In genomic region chr16:42875852-42875980, GRCm38 (mm10) we compare ENCODE assay signal across 8 mouse cellular contexts. TPM values are rescaled to one million over a fixed set of nuclear protein-coding genes. Genes with fewer than 3 reads are reported as not detected.
DNase-seq lines count a peak whose midpoint lies in the region; ATAC-seq and TF ChIP-seq lines count a peak whose summit lies in the region.

Gene Zbtb20, plus strand, starts transcription at chr16:42875881.

- WGBS in heart, adult 2 months: 0% methylated on average over 4 of the region's 8 CpGs
- 3% methylated on average over 5 of the region's 8 CpGs for WGBS in midbrain, embryonic 12.5 days

- H3K27ac ChIP-seq in heart, adult 2 months: peak within 1 kb of the TSS; percentile 98
- peak within 1 kb of the TSS; percentile 99 for H3K27ac ChIP-seq in gastrocnemius, adult 2 months
- peak within 1 kb of the TSS; percentile 98 for H3K27ac ChIP-seq in midbrain, embryonic 12.5 days (replicated peaks)

- H3K27me3 ChIP-seq in heart, adult 2 months (ENCODE audit: control insufficient read depth, insufficient read depth, low read length): no peaks in the 10 kb centered on the region
- H3K27me3 ChIP-seq in midbrain, embryonic 12.5 days: no peaks in the 10 kb centered on the region

- no peak for TF ChIP-seq EP300 in heart, adult 2 months (IDR thresholded peaks at IDR 0.05; ENCODE audit: insufficient read depth, low read depth, low read length)

- intact Hi-C loops in heart, adult 2 months (cut with DNase I): loop anchor here (5.0 kb wide), 2 partner anchors 487 to 702 kb away; no protein-coding TSS in a partner anchor
- intact Hi-C loops in gastrocnemius, adult 2 months (cut with DNase I): loop anchor here (2.0 kb wide), 1 partner anchor 39 kb away; no protein-coding TSS in a partner anchor

- no peak for ATAC-seq in activated CD4-positive, CD25-positive, alpha-beta regulatory T cell, adult 4 months
- ATAC-seq in inflammation-experienced regulatory T-cells, adult 6 months: no peak
- no peak for ATAC-seq in midbrain, embryonic 12.5 days (ENCODE audit: low FRiP score, low read depth)

- peaks cover 4% of the 10 kb centered on the region for H3K36me3 ChIP-seq in heart, adult 2 months (ENCODE audit: control insufficient read depth, insufficient read depth, low read length)
- no peaks in the 10 kb centered on the region for H3K36me3 ChIP-seq in midbrain, embryonic 12.5 days

- no peak for TF ChIP-seq CTCF in heart, adult 2 months (IDR thresholded peaks at IDR 0.05)
- no peak for TF ChIP-seq CTCF in gastrocnemius, adult 2 months (IDR thresholded peaks at IDR 0.05)

- H3K9me3 ChIP-seq in midbrain, embryonic 12.5 days: no peaks in the 10 kb centered on the region

- peak within 1 kb of the TSS; percentile 87 for H3K9ac ChIP-seq in heart, adult 2 months (ENCODE audit: low read depth, low read length)
- H3K9ac ChIP-seq in midbrain, embryonic 12.5 days (replicated peaks): peak within 1 kb of the TSS; percentile 71

- DNase-seq in heart, adult 2 months: no peak
- DNase-seq in heart, adult 9 months (ENCODE audit: low spot score in 2 of 2): no peak
- DNase-seq in gastrocnemius, adult 2 months: no peak
- DNase-seq in frontal cortex, postnatal 10 days (ENCODE audit: low spot score in 2 of 2): no peak
- DNase-seq in c-Kit-positive CD71-positive TER-119-positive erythroid progenitor cells, embryonic 14.5 days (ENCODE audit: low spot score): no peak

- no peak for TF ChIP-seq POLR2A in heart, adult 2 months (IDR thresholded peaks at IDR 0.05; ENCODE audit: insufficient read depth, low read depth, low read length)

- peak within 1 kb of the TSS; percentile 76 for H3K4me2 ChIP-seq in midbrain, embryonic 12.5 days (replicated peaks)

- H3K4me1 ChIP-seq in heart, adult 2 months (ENCODE audit: control insufficient read depth, insufficient read depth, low read length): no peaks in the 10 kb centered on the region; the same call in 1 of the 2 replicates
- H3K4me1 ChIP-seq in midbrain, embryonic 12.5 days: peaks cover 9% of the 10 kb centered on the region; the same call in 1 of the 2 replicates

- peak within 1 kb of the TSS; percentile 65 for H3K4me3 ChIP-seq in heart, adult 2 months
- H3K4me3 ChIP-seq in gastrocnemius, adult 2 months: peak within 1 kb of the TSS; percentile 90
- H3K4me3 ChIP-seq in midbrain, embryonic 12.5 days: peak within 1 kb of the TSS; percentile 75

- no peaks in the 10 kb centered on the region for H3K79me2 ChIP-seq in heart, adult 2 months (replicated peaks; ENCODE audit: control insufficient read depth, insufficient read depth, low read length)

RNA-seq across cellular contexts. Expression of gene Zbtb20, which starts in this region (rescaled TPM):
- 100 to 1,000 TPM; 161 to 199 TPM for total RNA-seq in heart, adult 2 months (2021)
- polyA plus RNA-seq in heart, adult 2 months (2012; rRNA removed): 31.1 TPM in 2 replicates
- polyA plus RNA-seq in activated CD4-positive, CD25-positive, alpha-beta regulatory T cell, adult 4 months (2017; shearing (Covaris generic)): 10 to 100 TPM; 41.3 to 43.4 TPM
- 100 to 1,000 TPM in 1 of 2 experiments, 10 to 100 TPM in 1; 87.2 to 104 TPM for total RNA-seq in gastrocnemius, adult 2 months (2021)
- 10 to 100 TPM; 32.1 to 97.7 (median 96.1) TPM for polyA plus RNA-seq in inflammation-experienced regulatory T-cells, adult 6 months (2017; shearing (Covaris generic))
- 76.8 and 80.8 TPM in 2 replicates for polyA plus RNA-seq in midbrain, embryonic 12.5 days (2016; fragmentation: Nextera tagmentation; extraction: Ambion mirVana)
